Mouse (Mus musculus) CD8-positive naive resting alpha-beta T cell, adult 2 months (primary cell): ENCODE measurements around the gene Prkag3.

Experiments
- DNase-seq, 2 experiments: peaks; one replicate each; pipeline ENCODE4 v3.0.0; 2022; ENCODE audit warnings: low read depth in 2 of 2, low spot score in 2 of 2

Prkag3 gene

DNA sequence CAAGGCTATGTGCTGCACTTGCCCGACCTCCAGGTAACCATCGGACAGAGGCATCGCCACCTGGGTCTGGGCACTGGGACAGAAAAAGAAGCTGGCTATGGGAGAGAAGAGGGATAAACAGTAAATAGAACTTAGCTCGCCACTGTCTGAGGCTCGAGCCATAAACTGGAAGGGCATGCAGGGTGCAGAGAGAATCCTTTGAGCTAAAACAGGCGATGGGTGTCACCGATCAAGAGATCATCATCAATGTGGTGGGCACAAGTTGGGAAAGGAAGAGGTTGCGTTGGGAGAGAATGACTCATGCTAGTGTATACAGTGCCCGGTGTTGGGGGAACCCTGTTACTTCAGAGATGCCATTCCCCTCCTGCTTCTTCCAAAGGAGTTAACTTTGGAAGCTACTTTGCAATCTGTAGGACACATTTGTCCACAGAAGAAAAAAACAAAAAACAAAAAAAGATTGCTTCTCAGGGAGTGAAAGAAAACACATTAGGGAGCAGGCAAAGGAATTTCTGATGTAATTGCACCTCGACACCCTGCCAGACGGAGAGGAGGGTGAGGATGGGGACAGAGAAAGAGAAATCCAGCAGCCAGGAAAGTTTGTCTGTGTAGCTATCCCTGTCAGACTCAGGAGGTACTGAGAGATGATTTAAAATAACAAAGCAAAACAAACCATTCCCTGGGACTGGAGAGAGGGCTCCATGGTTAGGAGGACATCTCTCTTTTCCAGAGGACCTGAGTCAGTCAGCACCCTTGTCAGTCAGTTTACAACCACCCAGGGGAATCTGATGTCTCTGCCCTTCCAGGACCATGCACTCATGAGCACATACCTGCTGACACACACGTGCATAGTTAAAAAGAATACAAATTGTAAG, 34.9 kb downstream of the Prkag3 start:
- DNase-seq, result no peak

- no peak for DNase-seq
Observed at GRCm38 (mm10) chr1:74713099-74713858, 35.7 kb downstream of the Prkag3 start, which contains the start of gene Cyp27a1. TSS of gene Cyp27a1 (plus strand) at chr1:74713574.

DNA sequence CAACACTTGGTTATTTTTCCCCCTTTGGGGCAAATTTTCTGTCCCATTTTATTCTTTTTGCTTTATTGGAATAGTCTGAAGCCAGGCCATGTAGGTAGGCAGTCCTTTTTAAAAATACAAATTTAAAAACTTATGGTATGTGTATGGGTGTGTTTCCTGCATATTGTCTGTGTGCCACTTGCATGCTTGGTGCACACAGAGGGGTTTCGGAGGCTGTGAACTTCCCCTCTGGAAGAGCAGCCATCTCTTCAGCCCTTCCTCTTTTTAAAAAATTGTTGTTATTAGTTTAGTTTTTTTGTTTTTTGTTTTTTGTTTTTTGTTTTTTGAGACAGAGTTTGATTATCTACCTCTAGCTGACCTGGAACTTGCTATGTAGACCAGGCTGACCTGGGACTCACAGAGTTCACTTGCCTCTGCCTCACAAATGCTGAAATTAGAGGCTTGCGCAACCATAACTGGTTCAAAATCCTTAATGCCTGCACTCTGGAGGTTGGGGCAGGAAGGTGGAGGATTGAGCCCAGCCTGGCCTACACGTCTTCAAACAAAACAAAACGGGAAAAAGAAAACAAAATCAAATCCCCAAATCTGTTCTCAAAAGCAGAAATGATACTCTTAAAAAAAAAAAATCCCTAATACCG, 36.4 kb downstream of the Prkag3 start:
- DNase-seq, result no peak

- DNase-seq, result no peak
Observed at GRCm38 (mm10) chr1:74712046-74712445, 37.0 kb downstream of the Prkag3 start.

DNA sequence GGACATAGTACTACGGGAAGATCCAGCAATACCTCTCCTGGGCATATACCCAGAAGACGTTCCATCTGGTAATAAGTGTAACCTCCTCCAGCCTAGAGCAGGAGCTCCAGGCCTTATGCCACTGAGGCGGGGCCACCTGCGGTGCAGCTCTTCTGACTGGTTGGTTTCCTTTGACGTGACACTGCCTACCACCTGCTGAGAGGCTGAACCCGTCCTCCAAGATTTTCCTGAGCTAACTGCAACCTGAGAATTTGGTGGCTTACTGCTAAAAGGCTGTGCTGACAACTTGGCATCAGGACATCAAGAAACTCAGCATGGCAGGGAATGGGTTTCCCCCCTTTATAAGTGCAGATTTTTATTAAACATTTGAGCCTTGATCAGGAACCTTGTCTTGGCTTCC, 39.5 kb downstream of the Prkag3 start:
- no peak for DNase-seq

- no peak for DNase-seq
Observed at GRCm38 (mm10) chr1:74705016-74705415, 44.0 kb downstream of the Prkag3 start.

DNA sequence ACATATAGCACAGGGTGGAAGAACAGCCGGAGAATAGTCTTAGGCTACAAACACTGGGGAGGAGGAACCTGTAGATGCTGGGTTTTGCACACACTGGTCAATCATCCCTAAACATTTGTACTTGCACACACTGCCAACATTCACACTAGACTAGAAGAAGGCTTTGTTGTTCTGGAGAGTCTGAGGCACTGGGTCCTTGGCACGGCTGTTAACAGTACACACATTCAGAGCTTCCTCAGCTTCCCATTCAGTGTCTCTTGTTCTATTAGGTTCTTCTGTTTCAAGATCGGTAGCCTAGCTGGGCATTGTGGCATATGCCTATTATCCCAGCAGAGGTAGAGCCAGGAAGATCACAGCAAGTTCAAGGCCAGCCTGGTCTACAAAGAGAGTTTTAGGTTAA, 44.9 kb downstream of the Prkag3 start:
- no peak for DNase-seq

GRCm38 (mm10) chr1:74702142-74702553, 46.9 kb downstream of the Prkag3 start:
- no peak for DNase-seq

DNA sequence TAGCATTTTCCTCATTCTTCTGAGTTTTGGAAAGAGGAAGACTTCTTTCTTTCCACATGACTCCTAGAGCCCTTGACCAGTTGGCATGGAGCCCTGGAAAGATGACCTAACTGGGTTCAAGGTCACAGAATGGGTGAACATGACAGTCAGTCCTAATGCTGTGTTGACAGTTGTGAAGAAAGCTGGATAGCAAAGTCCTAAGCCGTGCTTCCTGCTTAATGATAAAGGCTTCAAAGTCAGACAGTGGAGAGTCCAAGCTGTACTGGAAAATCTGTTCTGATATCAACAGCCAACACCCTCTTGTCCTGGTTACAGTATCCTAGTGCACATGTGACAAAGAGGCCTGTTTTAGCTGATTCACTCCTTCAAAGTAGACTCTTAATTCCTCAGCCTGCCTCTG, 50.2 kb downstream of the Prkag3 start:
- no peak for DNase-seq

DNA sequence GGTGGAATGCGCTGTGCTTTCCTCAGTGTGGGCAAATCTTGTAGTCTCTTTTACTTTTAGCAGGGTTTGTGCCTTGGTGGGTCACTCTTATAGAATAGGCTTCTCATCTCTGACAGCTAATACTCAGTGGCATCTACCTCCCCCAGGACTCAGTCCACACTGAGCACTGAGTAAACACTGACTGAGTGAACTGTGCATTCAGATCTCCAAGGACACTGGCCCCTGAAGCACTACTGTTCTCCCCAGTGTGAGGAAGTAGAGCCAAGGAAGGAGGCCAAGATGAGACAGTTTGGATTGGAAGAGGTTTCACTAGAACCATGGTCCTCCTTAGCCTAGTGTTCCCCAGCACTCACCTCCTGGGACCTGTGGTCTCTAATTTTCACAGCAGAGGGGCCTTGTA, 50.7 kb downstream of the Prkag3 start:
- no peak for DNase-seq

- no peak for DNase-seq
Observed at GRCm38 (mm10) chr1:74697416-74697815, 51.6 kb downstream of the Prkag3 start.

DNA sequence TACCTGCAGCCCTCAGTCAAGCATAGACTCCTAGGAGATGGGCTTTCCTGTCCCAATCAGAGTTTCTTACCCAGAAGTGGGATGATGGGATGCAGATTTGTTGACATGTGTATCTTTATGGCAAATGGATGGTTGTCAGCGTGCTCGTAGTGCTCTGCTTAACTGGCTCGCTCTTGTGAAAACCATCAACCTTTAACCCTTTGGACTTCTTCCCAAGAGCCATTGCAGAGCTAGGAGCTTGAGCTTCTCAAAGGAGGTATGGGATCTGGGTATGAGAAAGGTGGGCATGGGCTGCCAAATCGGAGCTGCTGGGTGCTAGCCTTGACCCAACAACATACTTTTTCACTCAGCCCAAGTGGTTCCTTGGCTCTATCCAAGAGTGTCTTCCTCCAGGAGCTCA, 53.2 kb downstream of the Prkag3 start:
- no peak for DNase-seq

DNA sequence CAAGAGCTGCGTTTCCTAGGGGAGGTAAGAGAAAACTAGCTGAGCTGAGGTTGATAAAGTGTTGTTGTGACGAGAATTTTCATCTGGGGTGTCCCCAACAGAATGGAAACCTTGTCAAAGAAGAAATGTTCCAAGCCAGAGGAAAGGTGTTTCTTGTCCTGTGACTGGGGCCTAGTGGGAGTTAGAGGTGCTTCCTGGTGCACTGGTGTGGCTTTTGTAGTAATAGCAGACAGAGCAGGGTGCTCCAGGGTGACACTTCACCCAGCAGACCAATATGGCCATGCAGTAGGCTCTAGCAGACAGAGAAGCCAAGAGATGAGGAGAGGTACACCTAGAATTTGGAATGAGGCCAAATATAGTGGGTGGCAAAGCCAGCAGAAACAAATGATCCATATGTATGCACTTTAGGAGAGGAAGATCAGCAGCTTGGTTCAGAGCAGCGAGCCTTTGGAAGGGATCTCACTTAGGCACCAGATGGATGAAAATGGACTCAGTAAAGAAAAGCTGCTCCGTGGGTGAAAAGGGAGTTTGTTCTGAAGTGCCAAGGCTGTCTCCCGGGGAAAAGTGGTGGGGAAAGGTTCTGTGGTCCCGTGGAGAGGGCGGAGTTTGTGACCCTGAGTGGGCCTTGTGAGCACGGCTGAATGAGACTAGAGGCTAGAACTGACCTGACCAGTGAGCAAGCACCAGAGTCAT, 55.0 kb downstream of the Prkag3 start:
- DNase-seq, result no peak
